Mouse (Mus musculus): ENCODE measurements at regions not wholly inside any gene's neighbourhood (a gene's known extent, or its start where the extent isn't known, plus 50 kb on each side); places are given as distances from the start of the nearest gene placed in this dataset.

- no peak for ATAC-seq (ENCODE audit: insufficient number of reproducible peaks, insufficient read depth, low FRiP score, low read depth)
- H3K9me3 ChIP-seq (ENCODE audit: control insufficient read depth, low read depth, low read length) = no peaks in the 10 kb centered on the region
- no peaks in the 10 kb centered on the region for H3K36me3 ChIP-seq (ENCODE audit: control insufficient read depth, insufficient read depth, low read length)
- H3K4me1 ChIP-seq (ENCODE audit: control insufficient read depth, insufficient read depth, low read length) = no peaks in the 10 kb centered on the region
- H3K27ac ChIP-seq (ENCODE audit: low read length) = no peak overlapping the region
- no peak overlapping the region for H3K4me3 ChIP-seq (ENCODE audit: low read depth, low read length)
- 61% methylated on average over 4 of the region's 4 CpGs for WGBS
- H3K9ac ChIP-seq (replicated peaks; ENCODE audit: low read depth, low read length) = no peak overlapping the region
- H3K27me3 ChIP-seq (ENCODE audit: control insufficient read depth, insufficient read depth, low read length) = no peaks in the 10 kb centered on the region
- no peak overlapping the region for H3K4me2 ChIP-seq (replicated peaks; ENCODE audit: low read depth, low read length)
Observed at GRCm38 (mm10) chr14:23107466-23107865, 906.8 kb downstream of the Kcnma1 start.
